Mouse (Mus musculus): Measurements from ENCODE around the gene Gpr171.
A peak's percentile ranks its signal among the peaks of the same experiment; 100 is the strongest.
"Not testable (repeated sequence)": the region's sequence is repeated elsewhere in the genome, so short reads cannot be mapped to it uniquely, and the experiment has no call there.

The Gpr171 gene

DNA sequence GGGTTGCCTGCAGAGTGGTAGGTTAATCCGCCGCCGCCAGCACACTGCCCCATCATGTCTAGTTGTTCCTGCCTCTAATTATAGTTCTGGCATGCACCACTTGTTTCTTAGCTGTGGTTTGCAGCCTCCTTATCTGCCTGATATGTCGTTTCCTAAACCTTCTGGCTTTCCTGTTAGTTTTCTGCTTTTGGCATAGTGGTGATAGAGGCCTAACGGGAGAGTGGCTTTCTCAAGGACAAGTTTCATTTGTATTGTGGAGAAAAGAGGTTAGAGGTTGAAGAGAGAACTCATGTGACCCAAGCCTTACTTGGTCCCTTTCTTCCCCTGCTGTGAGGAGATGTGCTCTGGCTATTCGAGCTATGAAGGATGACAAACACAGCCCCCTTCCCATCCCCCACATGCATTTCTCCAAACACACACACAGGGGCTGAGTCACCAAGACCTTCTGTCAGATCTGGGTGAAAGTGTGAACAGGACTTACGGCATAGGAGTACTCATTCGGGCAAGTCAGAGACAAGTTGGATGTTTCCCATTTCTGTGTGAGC, 12.4 kb upstream of the Gpr171 start:
- DNase-seq (ENCODE audit: low read depth): no peak

DNA sequence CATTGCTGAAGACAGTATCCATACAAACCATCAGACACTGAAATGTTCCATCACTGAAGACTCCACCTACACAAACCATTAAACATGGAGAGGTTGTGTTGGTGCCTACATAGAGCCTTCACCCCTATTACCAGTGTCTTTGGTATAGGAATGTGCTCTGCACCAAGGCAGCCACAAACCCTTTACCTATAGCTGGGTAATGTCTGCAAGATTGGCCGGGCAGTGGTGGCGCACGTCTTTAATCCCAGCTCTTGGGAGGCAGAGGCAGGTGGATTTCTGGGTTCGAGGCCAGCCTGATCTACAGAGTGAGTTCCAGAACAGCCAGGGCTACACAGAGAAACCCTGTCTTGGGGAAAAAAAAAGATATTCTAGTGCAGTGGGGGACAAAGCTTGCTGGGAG, 11.7 kb upstream of the Gpr171 start:
- DNase-seq (ENCODE audit: low read depth): not testable (repeated sequence)

DNA sequence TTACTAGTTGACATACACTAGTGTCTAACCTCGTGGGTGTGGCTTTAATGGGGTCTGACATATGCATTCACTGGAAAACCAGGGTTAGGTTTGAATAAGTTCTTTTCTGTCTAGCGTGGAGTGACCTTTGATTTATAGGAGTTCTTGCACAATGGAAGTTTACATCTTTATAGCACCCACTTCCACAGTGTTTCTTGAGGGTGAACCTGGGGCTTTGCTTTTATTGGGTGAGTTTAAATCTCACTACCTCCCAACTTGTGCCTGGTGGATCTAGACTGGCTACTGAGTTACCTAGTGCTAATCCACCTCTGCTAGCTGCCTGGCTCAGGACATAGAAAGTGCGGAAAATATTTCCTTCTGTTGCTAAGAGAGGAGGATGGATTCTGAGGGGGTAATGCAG, 10.3 kb upstream of the Gpr171 start:
- DNase-seq (ENCODE audit: low read depth): no peak

DNA sequence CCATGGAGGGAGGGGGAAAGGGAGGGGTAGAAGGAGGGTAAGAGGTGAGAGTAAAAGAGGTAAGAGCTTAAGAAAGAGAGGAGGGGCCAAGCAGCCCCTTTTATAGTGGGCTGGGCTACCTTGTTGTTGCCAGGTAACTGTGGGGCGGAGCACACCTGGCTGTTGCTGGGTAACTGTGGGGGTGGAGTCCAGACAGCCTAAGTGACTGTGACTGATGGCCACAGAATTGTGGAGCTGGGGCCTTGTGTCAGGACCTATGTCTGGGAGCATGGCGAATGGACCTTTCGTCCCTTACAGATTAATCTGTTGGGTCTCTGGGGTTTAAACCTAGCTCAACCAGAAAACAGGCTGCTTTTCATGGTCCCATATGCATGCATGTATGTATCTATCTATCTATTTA, 8.2 kb upstream of the Gpr171 start:
- not testable (repeated sequence) for DNase-seq (ENCODE audit: low read depth)

DNA sequence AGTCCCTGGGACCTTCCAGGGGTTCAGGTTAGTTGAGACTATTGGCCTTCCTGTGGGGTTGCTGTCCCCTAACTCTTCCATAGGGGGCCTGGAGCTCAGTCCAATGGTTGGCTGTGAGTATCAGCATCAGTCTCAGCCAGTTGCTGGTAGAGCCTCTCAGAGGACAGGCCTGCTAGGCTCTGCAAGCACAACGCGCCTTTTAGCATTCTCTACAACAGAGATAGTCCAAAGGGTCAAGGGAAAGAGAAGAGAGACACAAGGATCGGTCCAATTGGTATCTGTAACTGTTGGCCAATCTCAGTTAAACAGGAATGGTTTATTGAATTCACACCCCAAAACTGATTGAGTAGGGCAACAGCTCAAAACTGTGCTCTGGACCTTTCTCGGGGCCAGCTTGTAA, 5.8 kb upstream of the Gpr171 start:
- DNase-seq (ENCODE audit: low read depth): no peak

DNA sequence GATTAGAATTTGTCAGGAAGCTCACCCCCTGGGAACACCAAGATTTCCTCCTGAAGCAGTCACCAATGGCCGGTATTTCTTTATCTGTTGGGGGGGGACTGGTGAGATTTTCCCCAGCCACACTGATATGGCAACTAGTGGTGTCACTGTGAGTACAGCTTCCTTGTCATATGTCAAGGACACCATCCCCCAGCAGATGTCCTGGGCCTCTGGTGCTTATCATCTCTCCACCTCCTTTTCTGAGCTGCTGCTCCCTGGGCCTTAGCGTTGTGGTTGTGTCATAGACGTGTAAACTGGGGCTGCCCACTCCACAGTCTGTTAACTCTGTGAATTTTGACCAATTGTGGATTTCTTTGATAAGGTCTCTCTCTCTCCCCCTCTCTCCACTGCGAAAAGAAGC, 2.8 kb upstream of the Gpr171 start:
- no peak for DNase-seq (ENCODE audit: low read depth)

DNA sequence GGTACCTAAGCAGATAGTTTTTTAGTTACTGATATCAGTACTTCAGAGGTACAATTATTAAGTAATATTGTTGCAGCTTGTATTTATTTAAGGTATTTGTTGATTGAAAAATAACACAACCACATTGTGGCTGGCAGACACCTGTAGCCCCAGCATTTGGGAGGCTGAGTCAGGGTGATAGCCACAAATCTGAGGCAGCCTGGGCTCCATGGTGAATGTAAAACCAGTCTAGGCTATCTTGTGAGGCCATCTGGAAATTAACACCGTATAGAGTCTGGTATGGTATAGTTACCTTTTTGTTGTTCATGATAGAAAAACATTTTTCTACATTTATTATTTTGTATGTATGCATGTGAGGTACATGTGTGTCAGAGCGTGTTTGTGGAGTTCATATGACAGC, 525 bp upstream of the Gpr171 start:
- DNase-seq (ENCODE audit: low read depth): no peak

DNA sequence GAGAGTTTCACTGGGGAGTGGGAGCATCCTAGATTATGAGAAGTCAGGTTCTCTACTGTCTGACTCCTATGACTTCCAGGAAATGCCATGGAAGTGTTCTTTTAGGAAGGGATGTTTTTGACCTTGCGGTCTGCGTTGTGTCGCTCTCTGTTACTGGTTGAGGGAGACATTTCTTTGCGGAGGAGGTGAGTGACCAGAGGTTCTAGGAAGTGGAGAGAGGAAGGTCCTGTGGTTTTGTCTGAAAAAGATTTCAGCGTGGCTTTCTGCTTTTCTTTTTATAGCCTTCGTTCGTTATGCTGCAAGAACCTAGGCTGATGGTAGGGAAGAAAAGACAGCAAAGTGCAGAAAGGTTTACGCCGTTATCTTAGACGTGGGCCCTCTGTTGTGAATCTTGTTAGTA, 3.1 kb downstream of the Gpr171 start:
- DNase-seq (ENCODE audit: low read depth): no peak

DNA sequence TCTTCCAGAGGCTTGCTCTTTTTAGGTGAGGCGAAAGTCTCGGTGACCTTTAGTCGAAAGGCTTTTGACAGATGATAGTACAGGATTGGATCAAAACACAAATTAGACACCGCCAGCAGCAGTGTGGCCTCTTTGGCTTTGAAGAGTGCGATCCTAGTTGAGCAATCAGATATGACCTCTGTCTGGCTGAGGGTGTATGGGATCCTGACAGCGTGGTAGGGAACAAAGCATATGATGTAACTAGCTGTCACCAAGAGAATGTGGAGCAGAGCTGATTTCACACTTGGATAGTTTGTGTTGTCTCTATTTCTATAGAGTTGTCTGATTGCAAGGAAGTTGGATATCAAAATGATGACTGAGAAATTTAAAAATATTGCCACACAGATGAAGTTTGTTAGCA, 4.2 kb downstream of the Gpr171 start:
- no peak for DNase-seq (ENCODE audit: low read depth)

DNA sequence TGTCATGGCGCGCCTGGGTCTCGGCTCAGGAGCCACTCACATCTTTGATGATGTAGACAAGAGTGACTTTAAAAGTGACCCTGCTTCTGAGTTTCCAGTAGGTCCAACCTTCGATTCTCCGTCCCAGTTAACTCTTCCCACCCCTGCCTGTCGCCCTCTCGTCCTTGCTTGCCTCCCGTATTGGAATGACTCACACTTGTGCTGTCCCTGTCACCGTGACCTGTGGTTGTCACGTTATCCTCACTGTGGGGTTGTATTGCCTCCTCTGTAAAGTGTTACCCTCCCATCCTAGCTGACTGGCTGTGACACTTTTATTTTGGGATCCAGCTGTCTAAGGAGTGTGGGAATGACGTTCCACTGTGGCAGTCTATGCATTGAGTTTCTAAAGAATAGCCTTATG, 8.9 kb downstream of the Gpr171 start:
- DNase-seq (ENCODE audit: low read depth): no peak

DNA sequence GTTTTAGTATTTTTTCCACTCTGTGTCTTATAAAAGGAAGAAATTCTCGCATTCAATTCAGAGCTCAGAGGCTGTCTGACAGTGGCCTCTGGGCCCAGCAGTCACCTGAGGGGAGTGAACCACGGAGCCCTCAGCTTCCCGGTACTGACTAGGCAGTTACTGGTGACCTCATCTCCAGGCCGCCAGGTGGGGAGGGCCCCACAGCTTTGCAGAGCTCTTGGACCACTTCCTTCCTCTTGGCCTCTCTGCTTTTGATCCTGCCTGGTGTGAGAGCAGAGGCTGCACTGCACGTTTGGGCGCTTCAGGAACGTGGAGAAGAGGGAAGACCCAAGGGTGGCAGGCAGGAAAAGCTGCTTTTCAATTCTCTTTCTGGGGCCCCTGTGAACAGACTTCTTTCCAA, 20.7 kb downstream of the Gpr171 start:
- DNase-seq (ENCODE audit: low read depth): no peak

DNA sequence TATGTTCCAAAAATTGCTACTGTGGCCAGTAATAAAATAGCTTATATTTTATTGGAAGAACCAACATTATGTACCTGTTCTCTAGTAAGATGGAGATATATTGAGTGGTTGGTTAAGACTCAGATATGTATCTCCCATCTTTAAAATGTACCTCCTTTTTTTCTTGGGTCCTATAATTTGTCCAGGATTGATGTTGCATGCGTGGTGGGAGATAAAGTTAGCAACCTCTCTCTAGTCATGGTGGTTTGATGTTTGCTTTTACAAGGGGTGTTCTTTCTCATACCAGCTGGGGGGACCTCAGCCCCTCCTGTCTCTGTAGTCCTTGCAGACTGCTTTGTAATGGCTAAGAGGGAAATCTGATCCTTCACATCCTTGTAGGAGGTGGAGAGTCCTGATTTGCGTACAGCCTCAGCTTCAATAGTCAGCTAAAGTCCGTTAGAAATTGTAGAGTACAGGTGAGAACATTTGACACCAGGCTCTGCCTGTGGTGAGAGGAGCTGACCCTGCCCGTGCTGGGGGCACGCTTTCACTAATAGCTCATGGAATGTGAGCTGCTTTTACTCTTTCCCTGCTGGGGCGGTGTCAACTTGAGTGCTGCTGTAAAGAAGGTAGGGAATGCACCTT, 21.2 kb downstream of the Gpr171 start:
- no peak for DNase-seq (ENCODE audit: low read depth)

DNA sequence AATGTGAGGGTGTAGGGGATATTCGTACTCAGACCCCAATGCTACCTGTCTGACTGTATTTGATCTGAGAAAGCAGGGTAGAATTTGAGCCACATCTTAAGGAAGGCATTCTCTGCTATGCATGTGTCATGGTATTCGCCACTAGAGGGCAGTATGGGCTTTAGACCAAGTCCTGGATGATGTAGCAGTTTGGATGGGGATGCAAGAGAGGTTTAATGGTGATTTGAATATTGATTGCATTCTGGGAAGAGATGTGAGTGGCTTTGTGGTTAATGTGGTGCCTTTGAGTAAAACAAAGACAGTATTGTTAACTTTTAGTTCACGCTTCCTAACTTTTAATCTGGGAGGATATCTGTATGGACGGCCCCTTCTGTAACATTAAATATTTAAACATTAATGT, 22.3 kb downstream of the Gpr171 start:
- peak; percentile 22 for DNase-seq (ENCODE audit: low read depth)

DNA sequence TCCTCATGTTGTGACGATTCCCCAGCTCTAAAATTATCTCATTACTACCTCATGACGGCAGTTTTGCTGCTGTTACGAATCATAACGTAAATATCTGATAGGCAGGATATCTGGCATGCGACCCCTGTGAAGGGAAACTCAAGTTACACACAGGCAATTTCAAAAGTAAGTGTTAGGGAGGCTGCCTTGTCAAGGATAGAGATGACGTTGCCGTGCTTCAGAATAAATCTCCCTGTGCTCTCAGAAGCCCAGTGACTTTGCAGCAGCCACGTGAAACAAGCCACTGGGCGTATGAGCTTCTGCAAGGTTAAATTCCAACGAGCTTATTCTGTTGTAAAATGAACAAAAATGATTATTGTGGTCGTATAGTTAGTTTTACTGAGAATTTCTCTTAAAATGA, 23.0 kb downstream of the Gpr171 start:
- no peak for DNase-seq (ENCODE audit: low read depth)

DNA sequence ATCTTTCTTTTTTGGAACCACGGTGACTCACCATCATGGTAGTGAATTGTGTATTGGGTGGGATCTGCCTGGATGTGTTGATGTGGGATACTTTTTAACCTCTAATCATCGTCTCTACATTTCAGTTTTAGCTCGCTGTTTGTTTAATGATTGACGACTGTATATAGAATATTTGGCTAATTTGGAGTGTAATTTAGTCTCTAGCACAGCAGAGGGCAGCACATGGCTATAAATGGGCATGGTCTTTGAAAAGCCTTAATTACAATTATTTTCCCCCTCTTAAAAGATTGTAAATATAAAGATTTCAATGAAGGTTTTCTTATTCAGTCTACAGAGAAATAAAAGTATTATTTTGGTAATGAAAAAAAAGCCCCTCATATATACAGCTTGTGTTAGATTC, 24.3 kb downstream of the Gpr171 start:
- DNase-seq (ENCODE audit: low read depth): no peak

DNA sequence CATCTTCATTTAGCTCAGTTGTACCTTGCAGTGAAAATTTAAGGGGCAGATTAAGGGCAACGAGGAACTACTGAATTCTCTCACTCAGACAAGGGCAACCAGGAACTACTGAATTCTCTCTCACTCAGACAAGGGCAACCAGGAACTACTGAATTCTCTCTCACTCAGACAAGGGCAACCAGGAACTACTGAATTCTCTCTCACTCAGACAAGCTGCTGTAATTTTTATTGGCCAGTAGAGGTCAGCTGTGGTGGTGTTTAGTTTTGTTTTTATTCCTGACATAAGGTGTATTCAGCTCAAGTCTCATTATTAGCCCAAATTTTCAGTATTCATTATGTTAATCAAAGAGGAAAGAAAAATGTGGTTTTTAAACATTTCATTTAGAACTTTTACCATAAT, 32.5 kb downstream of the Gpr171 start:
- DNase-seq (ENCODE audit: low read depth): not testable (repeated sequence)

DNA sequence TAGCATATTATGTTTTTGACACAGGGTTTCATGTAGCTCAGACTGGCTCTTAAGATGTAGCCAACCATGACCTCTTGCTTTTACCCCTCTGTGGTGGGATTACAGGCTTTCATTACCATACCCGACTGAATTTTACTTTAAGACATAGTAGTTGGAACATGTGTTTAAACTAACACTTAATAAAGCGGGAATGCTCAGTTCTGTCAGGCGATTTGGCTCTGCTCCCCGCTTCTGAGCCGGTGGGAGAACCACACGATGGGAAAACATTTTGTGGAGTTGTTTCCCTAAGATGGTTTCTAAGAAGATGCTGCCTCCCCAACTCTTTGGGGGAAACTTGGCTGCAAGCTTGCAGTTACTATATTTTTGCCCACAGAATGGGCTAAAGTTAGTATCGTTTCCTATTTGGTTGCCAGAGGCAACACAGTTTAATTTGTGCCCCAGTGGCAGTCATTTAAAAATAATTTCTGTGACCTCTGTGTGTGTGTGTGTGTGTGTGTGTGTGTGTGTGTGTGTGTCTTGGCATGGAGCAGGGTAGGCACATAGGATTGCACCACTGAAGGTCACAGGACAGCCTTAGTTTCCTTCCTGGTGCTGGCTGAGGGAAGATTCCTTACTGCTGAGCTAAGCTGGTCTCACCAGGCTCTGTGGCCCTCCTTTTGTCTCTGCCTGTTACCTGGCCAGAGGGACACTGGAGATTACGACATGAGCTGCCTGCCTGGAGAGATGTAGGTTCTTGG, 34.9 kb downstream of the Gpr171 start:
- no peak for DNase-seq (ENCODE audit: low read depth)

DNA sequence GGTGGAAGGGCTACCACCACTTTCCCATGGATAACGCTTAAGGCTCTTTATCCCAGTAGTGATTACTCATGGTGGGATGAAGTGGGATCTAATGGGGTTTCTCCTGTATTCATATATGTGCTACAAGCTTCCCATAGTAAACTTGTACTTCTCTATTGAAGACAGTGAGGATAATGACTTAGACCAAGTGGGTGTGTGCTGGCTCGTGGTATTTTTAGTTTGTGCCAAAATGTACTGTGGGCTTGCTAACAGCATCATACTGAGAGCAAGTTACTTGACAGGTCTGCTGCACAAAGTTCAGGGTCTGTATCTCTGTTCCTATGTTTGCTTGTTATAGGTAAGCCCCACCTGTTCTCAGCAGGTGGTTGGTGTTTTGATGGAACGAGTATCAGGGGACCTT, 35.7 kb downstream of the Gpr171 start:
- no peak for DNase-seq (ENCODE audit: low read depth)

DNA sequence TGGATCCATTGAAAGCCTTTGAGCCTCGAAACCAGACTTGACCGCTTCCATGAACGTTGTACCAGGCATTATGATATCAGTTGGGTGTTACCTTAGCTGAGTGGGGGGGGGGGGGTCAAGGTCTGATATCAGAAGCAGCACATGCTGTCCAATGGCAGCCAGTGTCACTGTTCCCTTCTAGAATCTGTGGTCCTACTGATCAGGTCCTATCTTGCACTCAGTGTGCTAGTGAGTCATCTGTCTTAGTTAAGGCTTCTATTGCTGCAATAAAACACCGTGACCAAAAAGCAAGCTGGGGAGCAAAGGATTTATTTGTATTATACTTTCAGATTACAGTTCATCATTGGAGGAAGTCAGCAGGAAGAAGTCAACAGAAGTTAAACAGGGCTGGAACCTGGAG, 38.2 kb downstream of the Gpr171 start:
- no peak for DNase-seq (ENCODE audit: low read depth)

DNA sequence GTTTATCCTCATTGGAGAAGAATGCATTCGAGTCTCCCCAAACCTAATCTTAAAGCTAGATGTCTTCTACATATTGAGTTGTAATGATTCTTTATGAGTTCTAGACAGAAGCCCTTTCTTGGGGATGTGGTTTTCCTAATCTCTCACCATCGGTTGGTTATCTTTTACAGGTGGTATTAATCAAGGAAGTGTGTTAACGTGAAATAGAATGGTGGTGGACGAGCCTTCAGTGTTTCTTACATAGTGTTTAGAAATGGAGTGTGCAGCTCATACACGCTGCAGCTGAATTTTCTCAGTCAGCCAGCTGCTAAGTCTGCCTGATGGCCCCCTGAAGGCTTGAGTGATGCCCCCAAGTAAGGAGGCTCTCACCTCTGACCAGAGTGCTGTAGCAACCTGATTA, 39.5 kb downstream of the Gpr171 start:
- DNase-seq (ENCODE audit: low read depth): no peak

DNA sequence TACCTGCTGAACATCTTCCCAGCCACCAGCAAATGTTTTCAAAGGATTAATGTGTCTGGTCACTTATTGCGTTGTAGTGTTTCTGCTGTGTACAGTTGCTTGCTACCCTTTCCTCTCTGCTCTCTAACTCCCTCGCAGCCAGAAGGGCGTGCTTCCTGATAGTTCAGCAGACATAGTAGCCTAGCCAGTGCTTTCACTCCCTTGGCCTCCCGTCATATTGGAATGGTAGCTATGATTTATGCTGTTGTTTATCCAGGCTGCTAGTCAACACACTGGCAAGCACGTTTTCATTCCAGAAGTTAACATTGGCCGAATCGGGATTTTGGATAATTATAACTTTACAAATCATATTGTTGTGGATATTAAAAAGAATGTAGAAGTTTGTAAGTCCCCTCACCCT, 41.5 kb downstream of the Gpr171 start:
- no peak for DNase-seq (ENCODE audit: low read depth)

DNA sequence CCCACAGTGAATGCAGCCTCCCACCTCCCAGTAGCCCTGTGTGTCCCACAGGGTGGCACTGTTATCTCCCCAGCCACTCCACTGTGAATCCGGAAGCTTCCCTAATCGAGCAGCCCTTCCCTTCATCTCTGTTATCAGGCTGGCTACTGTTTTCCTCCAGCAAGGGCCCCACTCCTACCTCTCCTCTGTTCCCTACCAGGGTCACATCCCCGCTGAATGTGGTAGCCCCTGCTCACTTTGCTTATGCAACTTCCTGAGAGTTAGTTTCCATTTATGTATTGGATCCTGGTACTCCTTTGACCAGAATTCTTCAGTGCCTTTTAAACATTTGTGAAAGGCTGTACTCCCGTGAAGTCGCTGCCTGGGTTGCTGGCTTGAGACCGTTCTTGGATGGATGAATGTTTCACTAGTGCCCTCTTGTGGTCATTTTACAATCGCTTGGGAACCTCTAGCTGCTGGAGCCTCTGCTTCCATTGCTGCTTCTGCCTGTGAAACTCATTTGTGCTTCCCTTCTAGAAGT, 42.5 kb downstream of the Gpr171 start:
- DNase-seq (ENCODE audit: low read depth): peak; percentile 27

DNA sequence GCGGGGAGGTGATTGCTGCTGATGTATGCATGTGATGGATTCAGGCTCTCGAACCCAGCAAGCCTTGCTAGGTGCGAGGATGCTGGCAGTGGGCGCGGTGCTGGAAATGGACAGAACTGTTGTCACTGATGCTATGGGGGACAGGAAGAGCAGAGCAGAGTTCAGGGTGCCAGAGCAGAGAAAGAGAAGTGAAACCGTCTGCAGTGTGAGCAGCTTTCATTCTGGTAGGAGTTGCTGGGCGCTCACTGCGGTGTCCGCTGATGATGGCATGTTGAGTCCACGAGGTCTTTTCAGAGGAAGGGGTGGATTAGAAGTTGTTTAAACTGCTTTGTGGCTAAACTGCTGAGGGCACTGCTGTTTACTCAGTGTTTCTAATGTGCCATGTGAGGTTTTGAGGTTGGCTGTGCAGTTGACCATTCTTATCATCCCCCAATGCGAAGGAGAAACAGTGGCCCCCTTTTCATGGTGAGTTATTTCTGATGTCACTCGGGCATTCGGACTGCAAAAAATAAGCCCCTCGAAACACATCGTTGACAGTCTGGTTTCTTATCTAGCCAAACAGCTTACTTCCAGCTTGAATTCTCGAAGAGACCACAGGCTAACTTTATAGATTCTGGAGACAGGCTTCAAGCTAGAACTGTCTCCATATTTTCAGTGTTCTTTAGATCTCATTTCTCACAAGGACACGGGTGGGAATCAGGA, 46.6 kb downstream of the Gpr171 start:
- DNase-seq (ENCODE audit: low read depth): no peak

Data from fibroblast of lung, adult 2 months (primary cell).